14 mouse cellular contexts compared by ENCODE assay signal in the genomic region with DNA sequence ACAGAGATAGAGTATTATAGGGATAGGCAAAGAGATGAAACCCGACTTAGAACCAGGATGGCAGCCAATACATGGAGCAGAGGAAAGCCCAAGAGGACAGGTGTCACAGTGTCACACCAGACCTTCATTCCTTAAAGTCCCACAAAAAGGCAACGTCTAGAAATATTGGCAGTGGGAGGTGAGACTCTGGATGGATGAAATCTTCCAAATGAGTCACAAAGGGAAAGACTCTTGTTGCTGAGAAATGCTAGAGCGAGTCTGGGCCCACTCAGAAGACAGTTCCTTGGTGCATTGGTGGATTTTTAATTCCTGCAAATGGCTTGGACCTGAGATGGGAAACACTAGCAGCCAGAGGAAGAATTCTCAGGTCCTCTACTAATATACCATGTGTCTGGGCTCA.
"Had no signal": no experiment of that assay in that cellular context is flagged by ENCODE, and none has a peak within 500 bp of the region (broad histone marks: within the 10 kb centered on the region; RNA-seq: fewer than 3 reads in every experiment).

No protein-coding gene starts in this region.

- H3K4me3 ChIP-seq: megakaryocyte, embryonic 14.5 days; midbrain, embryonic 13.5 days; midbrain, embryonic 15.5 days; neural tube, embryonic 12.5 days; stomach, embryonic 15.5 days had no signal

- H3K4me1 ChIP-seq: megakaryocyte, embryonic 14.5 days; neural tube, embryonic 12.5 days; stomach, embryonic 15.5 days had no signal

- H3K27ac ChIP-seq: macrophage; midbrain, embryonic 13.5 days; midbrain, embryonic 15.5 days; neural tube, embryonic 12.5 days; stomach, embryonic 15.5 days; stomach, postnatal 0 days had no signal

- DNase-seq: lung, adult 18-20 months; lung, embryonic 14.5 days; lung, postnatal 10 days; right cerebral cortex, postnatal 25 days; thymus, adult 18-20 months; thymus, postnatal 14 days; thymus, postnatal 36 days had no signal
